Mouse (Mus musculus) thymus, postnatal 4 days (tissue): ENCODE measurements around the gene Sh3tc1.

Source experiments
- DNase-seq: peaks from one replicate; pipeline ENCODE4 v3.0.0; 2021

Sh3tc1 gene

GRCm38 (mm10) chr5:35676964-35677363 is 62.8 kb downstream of the Sh3tc1 start:
- no peak for DNase-seq

DNA sequence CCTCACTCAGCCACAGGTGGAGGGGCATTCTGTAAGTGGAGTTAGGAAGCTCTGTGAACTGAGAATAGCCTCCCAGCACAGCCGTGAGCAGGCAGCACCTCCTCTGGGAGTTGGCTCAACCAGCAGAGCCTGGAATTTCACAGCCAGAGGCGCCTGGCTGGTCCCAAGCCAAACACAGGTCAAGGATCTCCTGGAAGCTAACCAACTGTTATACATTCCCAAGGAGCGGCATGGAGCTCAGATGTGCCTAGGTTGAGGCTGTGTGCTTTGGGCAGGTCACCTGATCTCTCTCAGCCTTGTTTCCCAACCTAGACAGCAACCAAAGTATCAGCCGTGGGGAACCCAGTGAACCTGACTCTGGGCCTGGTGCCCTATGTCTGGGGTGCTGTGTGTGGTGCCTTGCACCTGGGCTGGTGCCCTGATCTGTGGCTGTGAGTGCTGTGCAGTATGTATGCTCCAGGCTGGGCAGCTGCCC is 65.7 kb downstream of the Sh3tc1 start:
- no peak for DNase-seq

DNA sequence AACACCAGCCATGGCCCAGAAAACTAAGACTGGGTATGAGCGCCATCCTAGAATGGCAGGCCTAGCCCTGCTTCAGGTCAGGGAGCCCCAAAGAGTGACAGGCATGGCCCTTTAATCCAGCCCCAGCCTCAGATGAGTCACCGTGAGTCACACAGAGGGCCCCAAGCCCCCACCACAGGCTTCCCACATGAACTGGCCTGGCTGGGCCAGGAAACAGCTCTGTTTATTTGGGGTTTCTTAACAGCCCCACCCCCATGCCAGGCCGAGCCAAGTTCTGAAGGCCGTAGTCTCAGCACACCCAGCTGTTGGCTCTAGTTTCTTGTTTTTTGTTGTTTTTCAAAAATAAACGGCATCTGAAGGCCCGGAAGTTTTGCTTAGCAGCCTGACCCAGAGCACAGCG is 66.7 kb downstream of the Sh3tc1 start:
- DNase-seq: no peak

- DNase-seq: no peak
These were observed 67.2 kb downstream of the Sh3tc1 start for GRCm38 (mm10) chr5:35672581-35672980.

- no peak for DNase-seq
These were observed 68.3 kb downstream of the Sh3tc1 start for GRCm38 (mm10) chr5:35671474-35671891.

- no peak for DNase-seq
These were observed 69.4 kb downstream of the Sh3tc1 start for GRCm38 (mm10) chr5:35670412-35670801.

- DNase-seq: no peak
These were observed 69.9 kb downstream of the Sh3tc1 start for GRCm38 (mm10) chr5:35669747-35670411.

- DNase-seq: no peak
These were observed 73.6 kb downstream of the Sh3tc1 start for GRCm38 (mm10) chr5:35666152-35666551.

DNA sequence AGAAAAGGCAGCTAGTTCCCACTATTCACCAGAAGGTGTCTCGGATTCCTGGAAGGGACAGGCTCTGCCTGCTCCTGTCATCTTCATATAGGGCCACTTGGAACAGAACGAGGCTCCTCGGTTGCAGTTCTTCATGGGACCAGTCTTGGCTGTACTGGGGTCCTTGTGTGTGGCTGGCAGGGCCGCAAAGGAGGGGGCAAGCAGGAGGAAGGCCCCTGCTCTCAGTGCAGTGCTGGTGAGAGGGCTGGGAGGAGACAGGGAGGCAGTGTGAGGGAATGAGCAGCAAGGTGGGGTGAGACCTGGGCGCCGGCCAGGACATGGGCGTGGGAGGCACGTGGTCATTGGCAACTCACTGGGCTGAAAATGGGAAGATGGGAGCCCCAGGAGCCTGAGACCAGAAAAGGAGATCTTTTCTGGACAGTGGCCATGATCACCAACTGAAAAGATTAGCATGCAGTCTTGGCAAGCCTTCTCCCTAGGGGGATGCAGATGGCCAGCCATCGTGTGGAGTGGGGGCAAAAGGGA is 77.7 kb downstream of the Sh3tc1 start:
- no peak for DNase-seq

GRCm38 (mm10) chr5:35661210-35661609 is 78.6 kb downstream of the Sh3tc1 start:
- DNase-seq: no peak

DNA sequence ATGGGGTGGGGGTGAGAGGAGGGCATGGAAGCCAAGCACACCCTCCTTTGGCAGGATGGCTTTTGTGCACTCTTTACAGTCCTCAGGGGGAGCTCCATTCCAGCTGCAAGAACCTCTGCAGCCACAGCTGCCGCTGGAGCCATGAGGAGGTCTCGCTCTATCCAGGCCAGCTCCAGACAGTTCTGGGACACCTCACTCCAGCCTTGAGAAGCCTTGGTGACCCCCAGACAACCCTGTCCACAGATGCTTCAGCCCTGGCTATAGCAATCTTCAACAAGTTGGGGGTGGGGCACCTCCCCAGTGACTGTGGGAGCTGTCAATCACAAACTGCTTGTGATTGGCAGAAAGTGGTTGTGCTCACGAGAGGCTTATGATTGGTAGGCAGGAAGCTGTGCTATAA is 80.3 kb downstream of the Sh3tc1 start:
- DNase-seq: no peak

DNA sequence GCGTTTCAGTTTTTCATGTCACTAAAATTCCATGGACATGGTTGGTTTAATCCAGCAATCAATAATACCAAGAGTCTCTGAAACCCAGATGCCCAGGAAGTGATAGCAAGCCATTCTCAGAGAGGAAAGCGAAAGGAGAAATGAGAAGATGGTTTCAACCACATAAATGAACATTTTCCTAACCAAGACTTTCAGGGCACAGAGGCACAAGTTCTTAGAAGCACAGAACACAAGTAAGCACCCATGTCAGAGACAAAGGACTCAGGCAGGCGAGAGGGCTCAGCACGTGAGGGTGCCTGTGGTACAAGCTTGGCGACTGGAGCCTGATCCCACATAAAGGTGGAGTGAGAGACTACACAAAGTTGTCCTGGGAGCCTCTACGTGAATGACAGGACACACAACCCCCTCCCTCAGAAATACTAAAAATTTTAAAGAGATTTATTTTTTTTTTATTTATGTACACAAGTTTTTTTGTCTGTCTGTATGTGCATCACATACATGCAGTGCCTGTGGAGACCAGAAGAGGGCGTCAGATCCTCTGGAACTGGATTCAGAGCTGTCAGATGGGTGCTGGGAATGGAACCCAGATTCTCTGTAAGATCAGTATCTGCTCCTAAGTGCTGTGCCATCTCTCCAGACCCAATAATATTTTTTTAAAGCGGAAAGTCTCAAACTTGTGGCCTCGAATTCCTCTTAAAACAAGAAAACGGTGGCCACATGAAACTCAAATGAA is 83.9 kb downstream of the Sh3tc1 start:
- DNase-seq: no peak

DNA sequence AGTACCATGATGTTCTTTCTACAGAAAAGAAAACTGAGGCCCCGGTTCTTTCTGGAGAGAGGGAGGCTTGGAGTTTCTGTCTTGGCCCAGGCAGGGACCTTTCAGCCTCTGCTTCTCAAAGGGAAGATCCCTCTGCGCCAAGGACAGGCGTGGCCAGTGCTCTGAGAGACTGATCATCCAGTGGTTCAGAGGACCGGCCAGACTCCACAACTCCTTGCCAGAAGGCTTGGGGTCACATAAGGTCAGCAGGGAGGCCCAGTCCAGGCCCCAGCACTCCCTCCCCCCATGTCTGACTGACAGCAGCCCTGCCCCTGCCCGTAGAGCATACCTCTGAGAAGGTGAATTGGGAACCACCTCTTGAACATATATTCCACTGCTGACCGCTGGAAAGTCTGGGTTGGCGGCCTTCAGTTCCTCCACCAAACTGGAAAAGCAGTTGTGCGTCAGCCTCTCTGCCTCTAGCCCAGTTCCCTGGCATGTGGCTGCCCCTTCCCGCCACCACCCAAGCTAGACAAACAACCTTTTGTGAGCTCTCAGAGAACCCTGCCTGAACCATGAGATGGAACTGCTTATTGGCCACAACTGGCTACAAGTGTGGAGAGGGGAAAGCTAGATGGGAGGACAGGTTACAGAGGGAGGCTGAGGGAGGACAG is 85.9 kb downstream of the Sh3tc1 start:
- DNase-seq: no peak

DNA sequence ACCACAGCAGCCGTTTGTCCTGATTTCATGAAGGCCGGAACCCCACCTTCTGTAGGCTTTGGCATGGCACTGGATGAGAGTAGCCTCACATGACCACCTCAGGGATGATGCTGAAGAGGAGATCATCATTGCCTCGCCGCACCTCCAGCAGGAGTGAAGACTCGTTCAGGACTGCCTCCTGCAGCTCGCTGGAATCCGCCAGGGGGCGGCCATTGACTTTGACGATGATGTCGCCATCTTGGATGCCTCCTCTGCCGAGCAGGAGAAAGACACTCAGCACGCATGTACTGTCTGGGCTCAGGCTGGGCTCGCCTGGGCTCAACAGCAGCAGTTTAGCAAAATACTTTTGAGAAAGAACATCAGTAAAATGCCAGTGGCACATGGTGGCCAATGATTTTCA is 86.9 kb downstream of the Sh3tc1 start:
- DNase-seq: no peak

- DNase-seq: no peak
These were observed 87.5 kb downstream of the Sh3tc1 start for GRCm38 (mm10) chr5:35652319-35652718.

DNA sequence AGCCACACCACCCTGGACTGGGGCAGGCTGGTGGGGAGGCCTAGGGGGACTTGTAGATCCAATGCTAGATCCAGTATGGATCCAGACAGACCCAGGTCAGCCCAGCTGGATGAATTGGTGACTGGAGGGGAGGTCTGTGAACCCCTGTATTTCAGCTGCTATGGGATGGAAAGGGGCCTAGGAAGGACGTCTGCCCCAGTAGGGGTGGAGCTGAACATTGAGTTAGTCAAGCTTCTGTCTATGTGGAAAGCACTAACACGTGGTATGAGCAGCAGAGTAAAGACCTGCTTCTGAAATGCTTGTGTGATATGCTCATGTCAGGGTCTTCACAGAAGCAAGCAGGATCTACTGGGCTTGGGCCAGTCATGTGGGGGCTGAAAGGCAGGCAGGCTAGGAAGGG is 91.6 kb downstream of the Sh3tc1 start:
- no peak for DNase-seq

GRCm38 (mm10) chr5:35647562-35647961 is 92.2 kb downstream of the Sh3tc1 start:
- DNase-seq: no peak
